Mouse (Mus musculus): ENCODE results near the gene Zfp551. TPM values are rescaled to one million over a fixed set of nuclear protein-coding genes. Genes with fewer than 3 reads are reported as not detected.
A peak's percentile ranks its signal among the peaks of the same experiment; 100 is the strongest.

The Zfp551 gene
- 0.91 TPM in 1 of 2 replicates, not detected in the other for polyA plus RNA-seq (2012; ENCODE audit: insufficient read depth, insufficient read length, missing spikeins)

GRCm38 (mm10) chr7:12422245-12422849 lies at the start of gene Zfp551:
Gene Zfp551, minus strand, starts transcription at chr7:12422751.
- Histone ChIP-seq H3K27ac (replicated peaks; ENCODE audit: low read depth, low read length) (no peak within 1 kb of the TSS; the same call in 1 of the 2 replicates), H3K4me3 (ENCODE audit: insufficient read depth, low read depth, low read length) (peak within 1 kb of the TSS; percentile 95), H3K4me1 (ENCODE audit: control insufficient read depth, insufficient read depth, insufficient read length, low read length) (no peaks in the 10 kb centered on the region; the same call in 1 of the 2 replicates)

- Histone ChIP-seq H3K4me1 (ENCODE audit: control insufficient read depth, insufficient read depth, insufficient read length, low read length) (no peaks in the 10 kb centered on the region; the same call in 1 of the 2 replicates), H3K4me3 (ENCODE audit: insufficient read depth, low read depth, low read length) (peak overlapping the region; percentile 95), H3K27ac (replicated peaks; ENCODE audit: low read depth, low read length) (no peak overlapping the region)
Observed at GRCm38 (mm10) chr7:12422855-12423254, 304 bp upstream of the Zfp551 start.

GRCm38 (mm10) chr7:12421741-12422140 lies 810 bp downstream of the Zfp551 start:
- peak overlapping the region; percentile 95 for H3K4me3 ChIP-seq (ENCODE audit: insufficient read depth, low read depth, low read length)
- H3K4me1 ChIP-seq (ENCODE audit: control insufficient read depth, insufficient read depth, insufficient read length, low read length), result no peaks in the 10 kb centered on the region; the same call in 1 of the 2 replicates
- no peak overlapping the region for H3K27ac ChIP-seq (replicated peaks; ENCODE audit: low read depth, low read length)

GRCm38 (mm10) chr7:12369173-12369572 lies 53.4 kb downstream of the Zfp551 start, which contains the start of gene Vmn1r84:
Gene Vmn1r84, minus strand, starts transcription at chr7:12369273.
- no peak within 1 kb of the TSS for H3K4me3 ChIP-seq (ENCODE audit: insufficient read depth, low read depth, low read length)
- no peak within 1 kb of the TSS for H3K27ac ChIP-seq (replicated peaks; ENCODE audit: low read depth, low read length)
- H3K4me1 ChIP-seq (ENCODE audit: control insufficient read depth, insufficient read depth, insufficient read length, low read length), result no peaks in the 10 kb centered on the region

Other genes with a start within 250 kb of the Zfp551 start
- not detected in 2 replicates for gene Vmn1r80, start 233.5 kb downstream of the Zfp551 start, polyA plus RNA-seq (2012; ENCODE audit: insufficient read depth, insufficient read length, missing spikeins)
- not detected in 2 replicates for gene Vmn1r81, start 154.5 kb downstream of the Zfp551 start, polyA plus RNA-seq (2012; ENCODE audit: insufficient read depth, insufficient read length, missing spikeins)
- not detected in 2 replicates for gene Vmn1r82, start 122.3 kb downstream of the Zfp551 start, polyA plus RNA-seq (2012; ENCODE audit: insufficient read depth, insufficient read length, missing spikeins)
- gene Vmn1r83, start 93.3 kb downstream of the Zfp551 start, polyA plus RNA-seq (2012; ENCODE audit: insufficient read depth, insufficient read length, missing spikeins), result not detected in 2 replicates
- gene Vmn1r84, start 53.5 kb downstream of the Zfp551 start, polyA plus RNA-seq (2012; ENCODE audit: insufficient read depth, insufficient read length, missing spikeins), result not detected in 2 replicates
- 2.8 and 4.4 TPM in 2 replicates for gene Zfp606, start 55.5 kb upstream of the Zfp551 start, polyA plus RNA-seq (2012; ENCODE audit: insufficient read depth, insufficient read length, missing spikeins)
- gene 2900092C05Rik, start 89.8 kb upstream of the Zfp551 start, polyA plus RNA-seq (2012; ENCODE audit: insufficient read depth, insufficient read length, missing spikeins), result not detected in 2 replicates
- not detected in 2 replicates for gene Vmn2r53, start 186.0 kb upstream of the Zfp551 start, polyA plus RNA-seq (2012; ENCODE audit: insufficient read depth, insufficient read length, missing spikeins)
- gene Vmn2r54, start 217.6 kb upstream of the Zfp551 start, polyA plus RNA-seq (2012; ENCODE audit: insufficient read depth, insufficient read length, missing spikeins), result not detected in 2 replicates

All from brown adipose tissue, adult 24 weeks (tissue).